Mouse (Mus musculus) MEL (cell line): ENCODE measurements around the gene Kmt2d. TPM values are rescaled to one million over a fixed set of nuclear protein-coding genes. Genes with fewer than 3 reads are reported as not detected.
A peak's percentile ranks its signal among the peaks of the same experiment; 100 is the strongest.

Source experiments
- DNase-seq: peaks from one replicate; pipeline ENCODE4 v3.0.0; 2011; ENCODE audit warnings: low read depth, low spot score
- H3K27ac ChIP-seq: 2 replicates; pipeline ENCODE4 v1.5.1; 2012; ENCODE audit warnings: low read depth, mild to moderate bottlenecking, control low read depth, low read length, moderate library complexity; ENCODE audit not compliant: control insufficient read depth
- H3K27me3 ChIP-seq, 2 experiments: fragments of 150-350 bp in 1 of 2; sonication (generic) in 1 of 2; 2 replicates each; pipeline ENCODE4 v1.6.1; 2012; ENCODE audit warnings: low read length in 2 of 2, mild to moderate bottlenecking in 2 of 2, improper control_type of control experiment in 1 of 2, moderate library complexity in 1 of 2; ENCODE audit not compliant: insufficient read depth in 2 of 2, control insufficient read depth in 1 of 2
- H3K36me3 ChIP-seq, 2 experiments: 2 replicates each; pipeline ENCODE4 v1.6.1; 2012 to 2014; ENCODE audit warnings: low read length in 2 of 2, improper control_type of control experiment in 1 of 2, inconsistent platforms in 1 of 2, mild to moderate bottlenecking in 1 of 2; ENCODE audit not compliant: insufficient read depth in 2 of 2, control insufficient read depth in 1 of 2
- H3K4me1 ChIP-seq, 2 experiments: fragments of 150-350 bp in 1 of 2; sonication (generic) in 1 of 2; 2 replicates each; pipeline ENCODE4 v1.6.1; 2012; ENCODE audit warnings: low read length in 2 of 2, improper control_type of control experiment in 1 of 2, mild to moderate bottlenecking in 1 of 2; ENCODE audit not compliant: insufficient read depth in 2 of 2, control insufficient read depth in 1 of 2
- H3K4me3 ChIP-seq, 2 experiments: fragments of 150-350 bp in 1 of 2; sonication (generic) in 1 of 2; 2 replicates each; pipeline ENCODE4 v1.5.1; 2012; ENCODE audit warnings: low read depth in 2 of 2, low read length in 2 of 2, mild to moderate bottlenecking in 2 of 2, moderate library complexity in 2 of 2, control low read depth in 1 of 2, improper control_type of control experiment in 1 of 2; ENCODE audit not compliant: control insufficient read depth in 1 of 2, insufficient read depth in 1 of 2
- H3K79me2 ChIP-seq: 2 replicates; pipeline ENCODE4 v1.6.1; 2012; ENCODE audit warnings: mild to moderate bottlenecking, low read length, moderate library complexity; ENCODE audit not compliant: control insufficient read depth, poor library complexity, insufficient read depth
- H3K9ac ChIP-seq: 2 replicates; pipeline ENCODE4 v1.6.1; 2012; ENCODE audit warnings: low read depth, mild to moderate bottlenecking, control low read depth, low read length, moderate library complexity; ENCODE audit not compliant: control insufficient read depth, poor library complexity, severe bottlenecking
- H3K9me3 ChIP-seq: fragments of 150-350 bp; sonication (generic); replicated peaks from 2 replicates; pipeline ENCODE4 v1.6.1; 2012; ENCODE audit warnings: mild to moderate bottlenecking, low read length, improper control_type of control experiment, moderate library complexity; ENCODE audit not compliant: insufficient read depth
- BHLHE40 ChIP-seq: IDR thresholded peaks from 2 replicates; pipeline ENCODE4 v1.6.1; 2012; ENCODE audit warnings: low read depth, mild to moderate bottlenecking, inconsistent platforms, low read length, improper control_type of control experiment, borderline replicate concordance
- CHD1 ChIP-seq: IDR thresholded peaks from 2 replicates; pipeline ENCODE4 v1.6.1; 2012; ENCODE audit warnings: low read depth, mild to moderate bottlenecking, inconsistent platforms, low read length, improper control_type of control experiment
- CHD2 ChIP-seq: IDR thresholded peaks from 2 replicates; pipeline ENCODE4 v1.6.1; 2011; ENCODE audit warnings: low read length, improper control_type of control experiment
- CTCF ChIP-seq, 3 experiments: IDR thresholded peaks in 2 of 3; conservative IDR thresholded peaks in 1 of 3; 2 replicates each; pipeline ENCODE4 v1.5.1; 2011 to 2012; ENCODE audit warnings: low read length in 3 of 3, low read depth in 2 of 3, mild to moderate bottlenecking in 2 of 3, improper control_type of control experiment in 1 of 3, inconsistent platforms in 1 of 3, mixed read lengths in 1 of 3, moderate library complexity in 1 of 3; ENCODE audit not compliant: control insufficient read depth in 1 of 3, insufficient read depth in 1 of 3, poor library complexity in 1 of 3, severe bottlenecking in 1 of 3
- E2F4 ChIP-seq: IDR thresholded peaks from 2 replicates; pipeline ENCODE4 v1.6.1; 2011; ENCODE audit warnings: low read depth, low read length, improper control_type of control experiment, borderline replicate concordance
- EP300 ChIP-seq, 2 experiments: IDR thresholded peaks; 2 replicates each; pipeline ENCODE4 v1.6.1; 2011; ENCODE audit warnings: improper control_type of control experiment in 2 of 2, low read length in 2 of 2, low read depth in 1 of 2, mild to moderate bottlenecking in 1 of 2
- GABPA ChIP-seq: IDR thresholded peaks from 2 replicates; pipeline ENCODE4 v1.6.1; 2012; ENCODE audit warnings: low read depth, mild to moderate bottlenecking, inconsistent platforms, low read length, improper control_type of control experiment, moderate library complexity
- HCFC1 ChIP-seq: IDR thresholded peaks from 2 replicates; pipeline ENCODE4 v1.6.1; 2012; ENCODE audit warnings: low read depth, mild to moderate bottlenecking, inconsistent platforms, low read length, improper control_type of control experiment, moderate library complexity
- JUND ChIP-seq: IDR thresholded peaks from 2 replicates; pipeline ENCODE4 v1.6.1; 2011; ENCODE audit warnings: low read depth, mild to moderate bottlenecking, improper control_type of control experiment, low read length
- KAT2A ChIP-seq: conservative IDR thresholded peaks from 2 replicates; pipeline ENCODE4 v1.6.1; 2012; ENCODE audit warnings: low read depth, low read length, improper control_type of control experiment, inconsistent platforms
- MAX ChIP-seq: IDR thresholded peaks from 2 replicates; pipeline ENCODE4 v1.6.1; 2011; ENCODE audit warnings: low read length, improper control_type of control experiment
- MAZ ChIP-seq: IDR thresholded peaks from 2 replicates; pipeline ENCODE4 v1.6.1; 2012; ENCODE audit warnings: low read depth, mild to moderate bottlenecking, inconsistent platforms, low read length, improper control_type of control experiment
- MXI1 ChIP-seq: IDR thresholded peaks from 2 replicates; pipeline ENCODE4 v1.6.1; 2011; ENCODE audit warnings: mild to moderate bottlenecking, low read depth, low read length, improper control_type of control experiment
- MYB ChIP-seq: IDR thresholded peaks from 2 replicates; pipeline ENCODE4 v1.6.1; 2011; ENCODE audit warnings: mild to moderate bottlenecking, low read depth, low read length, improper control_type of control experiment
- MYC ChIP-seq: IDR thresholded peaks from 2 replicates; pipeline ENCODE4 v1.6.1; 2011; ENCODE audit warnings: low read depth, mild to moderate bottlenecking, low read length, improper control_type of control experiment, moderate library complexity
- NRF1 ChIP-seq: IDR thresholded peaks from 2 replicates; pipeline ENCODE4 v1.6.1; 2014; ENCODE audit warnings: low read depth, mild to moderate bottlenecking, inconsistent platforms, low read length, improper control_type of control experiment, moderate library complexity; ENCODE audit not compliant: poor library complexity, insufficient read depth, severe bottlenecking
- POLR2A ChIP-seq, 2 experiments: IDR thresholded peaks; 2 replicates each; pipeline ENCODE4 v1.6.1; 2011 to 2012; ENCODE audit warnings: low read length in 2 of 2, mild to moderate bottlenecking in 2 of 2, control low read depth in 1 of 2, improper control_type of control experiment in 1 of 2, low read depth in 1 of 2, moderate library complexity in 1 of 2; ENCODE audit not compliant: control insufficient read depth in 1 of 2, insufficient read depth in 1 of 2, poor library complexity in 1 of 2
- POLR2AphosphoS2 ChIP-seq: IDR thresholded peaks from 2 replicates; pipeline ENCODE4 v1.6.1; 2011; ENCODE audit warnings: low read length, improper control_type of control experiment
- POLR2AphosphoS5 ChIP-seq: IDR thresholded peaks from 2 replicates; pipeline ENCODE4 v1.6.1; 2012; ENCODE audit warnings: low read depth, borderline replicate concordance, mild to moderate bottlenecking, inconsistent platforms, low read length, moderate library complexity, mixed read lengths
- RAD21 ChIP-seq: IDR thresholded peaks from 2 replicates; pipeline ENCODE4 v1.6.1; 2011; ENCODE audit warnings: mild to moderate bottlenecking, low read depth, low read length, improper control_type of control experiment
- SIN3A ChIP-seq: IDR thresholded peaks from 2 replicates; pipeline ENCODE4 v1.6.1; 2012; ENCODE audit warnings: low read length, improper control_type of control experiment, inconsistent platforms
- SMC3 ChIP-seq: IDR thresholded peaks from 2 replicates; pipeline ENCODE4 v1.6.1; 2011; ENCODE audit warnings: low read depth, low read length, improper control_type of control experiment
- TBP ChIP-seq: IDR thresholded peaks from 2 replicates; pipeline ENCODE4 v1.8.0; 2011; ENCODE audit warnings: low read depth, low read length, improper control_type of control experiment
- TCF12 ChIP-seq: IDR thresholded peaks from 2 replicates; pipeline ENCODE4 v1.6.1; 2014; ENCODE audit warnings: low read depth, mild to moderate bottlenecking, inconsistent platforms, low read length, improper control_type of control experiment, moderate library complexity
- UBTF ChIP-seq: IDR thresholded peaks from 2 replicates; pipeline ENCODE4 v1.6.1; 2012; ENCODE audit warnings: low read depth, mild to moderate bottlenecking, inconsistent platforms, low read length, improper control_type of control experiment, moderate library complexity, borderline replicate concordance; ENCODE audit not compliant: insufficient read depth
- USF1 ChIP-seq: IDR thresholded peaks from 2 replicates; pipeline ENCODE4 v1.6.1; 2014; ENCODE audit warnings: low read depth, mild to moderate bottlenecking, inconsistent platforms, low read length, improper control_type of control experiment, moderate library complexity
- ZC3H11A ChIP-seq: IDR thresholded peaks from 2 replicates; pipeline ENCODE4 v1.6.1; 2012; ENCODE audit warnings: low read depth, mild to moderate bottlenecking, inconsistent platforms, low read length, improper control_type of control experiment
- ZKSCAN1 ChIP-seq: IDR thresholded peaks from 2 replicates; pipeline ENCODE4 v1.6.1; 2012; ENCODE audit warnings: low read depth, mild to moderate bottlenecking, inconsistent platforms, low read length, improper control_type of control experiment, moderate library complexity
- ZNF384 ChIP-seq: IDR thresholded peaks from 2 replicates; pipeline ENCODE4 v1.6.1; 2012; ENCODE audit warnings: low read depth, mild to moderate bottlenecking, inconsistent platforms, low read length, improper control_type of control experiment
- polyA plus RNA-seq, 2 experiments: library from polyadenylated mRNA; stranded (reverse) in 1 of 2; unstranded in 1 of 2; fragments of >175 nt in 1 of 2; fragments of >200 nt in 1 of 2; gene quantifications; 2 replicates each; pipeline versions ENCODE4 v1.2.1 to v1.2.4; 2012; ENCODE audit warnings: low replicate concordance in 2 of 2, low read depth in 1 of 2; ENCODE audit not compliant: insufficient read length in 2 of 2, insufficient read depth in 1 of 2, missing spikeins in 1 of 2
- total RNA-seq: library from RNA; depleted of rRNA; stranded (reverse); fragments of 300-350 nt; gene quantifications from 2 replicates; pipeline ENCODE4 v1.2.3, GENCODE M21; 2012

Gene Kmt2d
- total and polyA plus RNA-seq, 3 experiments: 12.5 to 47.7 (median 42.0) TPM

- TF ChIP-seq MAZ: peak; percentile 98
- TF ChIP-seq POLR2AphosphoS2: peak; percentile 55; the same call in 1 of the 2 replicates
- TF ChIP-seq MAX: no peak
- TF ChIP-seq EP300 (IDR thresholded peaks at IDR 0.05; ENCODE audit: low read depth in 1 of 2, low read length in 2 of 2): peak; percentile 56 to 57; a peak in 3 of 4 replicates
- TF ChIP-seq CHD1: peak; percentile 97
- peak; percentile 1; the same call in 1 of the 2 replicates for TF ChIP-seq ZC3H11A
- peak; percentile 41 for TF ChIP-seq TCF12
- TF ChIP-seq ZNF384: peak; percentile 78
- TF ChIP-seq GABPA: no peak; the same call in 1 of the 2 replicates
- 0 out of 2 replicates have a peak, but pooled peaks have one; percentile 23 for TF ChIP-seq JUND
- no peak for TF ChIP-seq MYB
- peak; percentile 40; the same call in 1 of the 2 replicates for TF ChIP-seq SMC3
- peak; percentile 56 to 77 (median 62) for TF ChIP-seq CTCF (IDR thresholded peaks at IDR 0.05 in 2 of 3, conservative IDR thresholded peaks at IDR 0.05 in 1 of 3; ENCODE audit: control insufficient read depth in 1 of 3, insufficient read depth in 1 of 3, low read depth in 2 of 3, low read length in 3 of 3, poor library complexity in 1 of 3, severe bottlenecking in 1 of 3)
- TF ChIP-seq USF1: no peak
- no peak for TF ChIP-seq BHLHE40
Observed at GRCm38 (mm10) chr15:98832161-98833058, 38.6 kb downstream of the Kmt2d start (continued).

DNA sequence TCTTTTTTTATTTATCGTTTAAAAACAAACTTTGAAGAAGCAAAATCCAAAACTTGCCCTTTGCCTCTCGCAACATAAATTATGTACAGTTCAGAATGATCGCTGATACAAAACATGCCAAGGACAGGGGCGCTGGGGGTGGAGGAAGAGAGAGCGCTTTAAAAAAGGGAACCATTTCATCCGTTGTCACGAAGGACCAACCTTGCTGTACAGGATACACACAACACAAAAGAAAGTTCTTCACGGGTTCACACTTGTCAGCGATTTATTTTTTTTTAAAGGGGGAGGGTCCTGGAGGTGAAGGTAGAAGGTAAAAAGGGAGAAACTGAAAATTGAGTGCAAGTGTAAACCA, 39.3 kb downstream of the Kmt2d start:
- Histone ChIP-seq H3K4me3 (peak overlapping the region; percentile 41 to 44), H3K79me2 (peaks cover 27% of the 10 kb centered on the region), H3K27me3 (no peaks in the 10 kb centered on the region), H3K9me3 (no peaks in the 10 kb centered on the region), H3K27ac (peak overlapping the region; percentile 97), H3K36me3 (peaks cover 0 to 25% of the 10 kb centered on the region in 2 experiments; a peak in 3 of 4 replicates), H3K4me1 (peaks cover 15 to 26% of the 10 kb centered on the region in 2 experiments), H3K9ac (peak overlapping the region; percentile 75)
- TF ChIP-seq CHD1 (0 out of 2 replicates have a peak, but pooled peaks have one; percentile 26), TBP (no peak), SIN3A (peak; percentile 70), POLR2A (IDR thresholded peaks at IDR 0.05; ENCODE audit: control insufficient read depth in 1 of 2, insufficient read depth in 1 of 2, low read depth in 1 of 2, low read length in 2 of 2, poor library complexity in 1 of 2) (no peak), MAZ (peak; percentile 4; the same call in 1 of the 2 replicates), NRF1 (no peak), POLR2AphosphoS5 (no peak), UBTF (0 out of 2 replicates have a peak, but pooled peaks have one; percentile 43), POLR2AphosphoS2 (peak; percentile 2; the same call in 1 of the 2 replicates), E2F4 (no peak; the same call in 1 of the 2 replicates), EP300 (IDR thresholded peaks at IDR 0.05; ENCODE audit: low read depth in 1 of 2, low read length in 2 of 2) (no peak; a peak in 2 of 4 replicates), MYC (no peak), ZKSCAN1 (no peak), TCF12 (0 out of 2 replicates have a peak, but pooled peaks have one; percentile 3), MAX (no peak), MXI1 (peak; percentile 78), HCFC1 (no peak), RAD21 (no peak), CHD2 (no peak), KAT2A (no peak), SMC3 (no peak)
- DNase-seq: no peak
